Mouse (Mus musculus): ENCODE measurements around the gene Cdca3. TPM values are rescaled to one million over a fixed set of nuclear protein-coding genes. Genes with fewer than 3 reads are reported as not detected.

Gene Cdca3
- polyA plus RNA-seq, 1 experiment from 2014 or later: 179 TPM

DNA sequence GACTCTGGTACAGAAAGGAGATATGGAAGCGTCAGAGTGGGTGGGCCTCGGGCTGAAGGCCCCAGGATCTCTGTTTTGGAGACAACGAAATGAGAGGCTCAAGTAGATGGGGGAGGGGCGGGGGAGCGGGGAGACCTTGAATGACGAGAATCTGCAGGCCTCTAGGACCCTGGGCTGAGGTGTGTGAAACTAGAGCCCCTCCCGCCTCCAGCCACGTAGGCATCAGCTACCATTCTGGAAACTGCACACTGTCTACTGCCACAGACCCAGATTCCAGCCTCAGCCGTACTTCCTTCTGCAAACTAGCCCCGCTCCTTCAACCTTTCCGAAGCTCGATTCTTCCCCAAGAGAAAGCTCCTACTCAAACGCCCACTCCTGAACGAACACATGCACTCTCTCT is 27.0 kb downstream of the Cdca3 start:
- WGBS: 8% methylated on average over 14 of the region's 14 CpGs
- Histone ChIP-seq H3K27me3 (ENCODE audit: insufficient read depth, poor library complexity, severe bottlenecking) (peaks cover 48% of the 10 kb centered on the region), H3K36me3 (peaks cover 7% of the 10 kb centered on the region; the same call in 1 of the 2 replicates), H3K9me3 (no peaks in the 10 kb centered on the region), H3K4me3 (peak overlapping the region; percentile 82), H3K27ac (peak overlapping the region; percentile 97), H3K4me1 (peaks cover 52% of the 10 kb centered on the region)
- DNase-seq (ENCODE audit: low spot score): no peak

DNA sequence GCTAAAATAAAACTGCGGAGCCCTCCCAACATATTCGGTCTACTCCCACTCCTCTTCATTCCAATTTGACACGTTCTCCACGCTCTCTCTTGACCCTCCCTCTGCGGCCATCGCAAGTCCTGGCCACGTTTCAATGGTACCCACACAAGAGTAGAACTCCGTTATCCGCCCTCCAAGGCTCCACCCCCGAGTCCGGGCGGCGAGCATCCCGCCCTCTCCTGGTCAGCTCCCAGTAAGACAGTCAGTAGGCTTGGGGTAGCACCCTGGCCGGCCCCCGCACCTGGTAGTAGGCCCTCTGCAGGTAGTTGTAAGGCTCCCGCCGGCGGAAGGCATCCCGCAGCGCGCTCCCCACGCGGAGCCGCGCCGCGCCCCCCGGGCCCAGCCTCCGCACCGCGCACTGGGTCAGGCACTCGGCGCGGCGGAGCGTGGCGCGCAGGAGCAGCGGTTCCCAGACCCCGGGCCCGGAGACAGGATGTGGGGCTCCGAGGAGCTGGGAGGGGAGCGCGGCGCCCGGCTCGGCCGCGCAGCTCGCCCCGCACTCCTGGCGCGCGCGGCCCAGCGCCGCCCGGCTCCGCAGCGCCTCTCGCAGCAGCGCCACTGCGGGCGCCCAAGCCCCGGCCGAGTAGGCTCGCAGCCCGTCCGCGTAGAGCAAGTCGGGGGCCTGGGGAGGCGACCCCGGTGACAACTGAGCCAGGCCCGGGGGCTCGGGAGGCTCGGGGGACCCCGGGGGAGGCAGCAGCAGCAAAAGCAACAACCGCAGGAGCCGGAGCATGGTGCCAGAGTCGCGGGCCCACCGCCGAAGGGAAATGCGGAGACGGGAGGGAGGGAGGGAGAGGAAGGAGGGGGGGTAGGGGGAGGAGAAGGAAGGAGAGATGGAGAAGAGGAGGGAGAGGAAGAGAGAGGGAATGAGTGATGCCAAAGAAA is 27.8 kb downstream of the Cdca3 start, which contains the start of gene P3h3:
TSS of gene P3h3 (minus strand) at position 837 of the 924 bp plus-strand sequence.
- H3K36me3 ChIP-seq: peaks cover 7% of the 10 kb centered on the region; the same call in 1 of the 2 replicates
- peaks cover 61% of the 10 kb centered on the region for H3K4me1 ChIP-seq
- peak within 1 kb of the TSS; percentile 97 for H3K27ac ChIP-seq
- DNase-seq (ENCODE audit: low spot score): peak; percentile 93
- no peaks in the 10 kb centered on the region for H3K9me3 ChIP-seq
- WGBS: under 1% methylated on average over 86 of the region's 86 CpGs
- peaks cover 56% of the 10 kb centered on the region for H3K27me3 ChIP-seq (ENCODE audit: insufficient read depth, poor library complexity, severe bottlenecking)
- H3K4me3 ChIP-seq: peak within 1 kb of the TSS; percentile 82

DNA sequence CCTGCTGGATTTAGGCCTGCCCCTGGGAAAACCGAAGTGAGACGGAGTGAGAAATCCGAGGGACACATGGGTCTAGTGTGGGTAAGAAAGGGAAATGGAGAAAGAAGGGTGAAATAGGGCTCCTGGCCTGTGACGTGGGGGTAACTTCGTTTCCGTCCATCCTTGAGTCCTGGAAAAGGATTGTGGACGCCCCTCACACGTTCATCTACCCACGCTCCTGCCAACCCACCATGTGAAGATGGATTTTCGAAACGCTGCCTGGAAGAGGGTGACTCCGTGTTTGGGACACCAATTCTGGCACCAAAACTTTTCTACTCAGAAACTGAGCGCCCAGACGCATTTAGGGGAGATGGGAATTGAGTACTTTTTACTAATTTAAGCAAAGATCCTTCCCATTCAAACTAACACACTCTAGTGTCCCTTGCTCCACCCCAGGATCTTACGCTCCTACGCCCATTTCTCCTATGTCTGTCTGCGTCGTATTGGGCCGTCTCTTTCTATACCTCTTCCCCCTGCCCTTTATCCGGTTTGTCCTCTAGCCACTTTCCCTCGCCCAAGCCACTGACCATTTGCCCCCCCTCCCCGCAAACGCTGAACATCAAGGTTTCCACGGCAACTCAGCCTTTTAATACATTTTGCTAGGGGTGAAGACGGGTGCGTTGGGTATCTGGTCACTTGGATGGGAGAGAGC is 28.6 kb downstream of the Cdca3 start:
- peak overlapping the region; percentile 82 for H3K4me3 ChIP-seq
- 0 out of 2 replicates have a peak, but pooled peaks cover 4% of the 10 kb centered on the region for H3K36me3 ChIP-seq
- WGBS: 28% methylated on average over 26 of the region's 26 CpGs
- H3K4me1 ChIP-seq: peaks cover 69% of the 10 kb centered on the region
- no peak for DNase-seq (ENCODE audit: low spot score)
- no peaks in the 10 kb centered on the region for H3K9me3 ChIP-seq
- H3K27ac ChIP-seq: peak overlapping the region; percentile 97
- H3K27me3 ChIP-seq (ENCODE audit: insufficient read depth, poor library complexity, severe bottlenecking): peaks cover 64% of the 10 kb centered on the region

DNA sequence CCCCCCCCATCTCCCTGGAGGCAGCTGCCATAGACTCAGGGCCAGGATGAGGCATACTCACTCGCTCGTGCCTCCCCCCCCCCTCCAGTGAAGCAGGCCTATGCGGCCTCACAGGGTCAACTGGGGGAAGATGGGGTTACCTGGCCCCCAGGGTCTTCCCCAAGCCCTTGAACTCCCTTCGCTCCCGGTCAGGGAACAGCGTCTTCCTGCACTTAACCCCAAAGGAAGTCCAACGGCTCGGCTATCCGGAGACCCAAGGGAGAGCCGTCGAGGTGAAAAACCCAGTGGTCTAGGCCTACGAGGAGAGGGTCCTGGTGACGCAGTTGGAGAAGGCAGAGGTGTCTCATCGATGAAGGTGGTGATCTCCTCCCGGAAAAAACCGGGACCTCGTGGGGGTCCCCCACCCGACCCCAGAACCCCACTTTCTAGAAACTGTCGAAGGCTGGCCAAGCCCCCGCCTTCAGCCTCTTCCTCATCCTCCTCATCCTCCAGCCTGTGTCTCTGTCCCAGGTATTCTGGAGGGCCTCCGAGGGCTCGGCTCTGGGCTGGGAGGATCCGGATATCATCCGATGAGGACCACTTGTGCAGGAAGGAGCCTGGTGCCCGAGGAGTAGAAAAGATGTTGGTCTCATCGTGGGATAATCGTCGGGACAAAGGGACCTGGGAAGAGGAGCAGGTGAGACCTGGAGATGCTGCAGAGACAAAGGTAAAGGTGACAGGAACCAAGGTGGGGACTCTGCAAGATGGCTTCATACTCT is 29.4 kb downstream of the Cdca3 start:
- Histone ChIP-seq H3K4me3 (0 out of 2 replicates have a peak overlapping the region, but pooled peaks have one; percentile 82), H3K27me3 (ENCODE audit: insufficient read depth, poor library complexity, severe bottlenecking) (peaks cover 68% of the 10 kb centered on the region), H3K36me3 (0 out of 2 replicates have a peak, but pooled peaks cover under 1% of the 10 kb centered on the region), H3K9me3 (no peaks in the 10 kb centered on the region), H3K4me1 (peaks cover 76% of the 10 kb centered on the region), H3K27ac (no peak overlapping the region)
- WGBS: 66% methylated on average over 27 of the region's 28 CpGs
- DNase-seq (ENCODE audit: low spot score): no peak

DNA sequence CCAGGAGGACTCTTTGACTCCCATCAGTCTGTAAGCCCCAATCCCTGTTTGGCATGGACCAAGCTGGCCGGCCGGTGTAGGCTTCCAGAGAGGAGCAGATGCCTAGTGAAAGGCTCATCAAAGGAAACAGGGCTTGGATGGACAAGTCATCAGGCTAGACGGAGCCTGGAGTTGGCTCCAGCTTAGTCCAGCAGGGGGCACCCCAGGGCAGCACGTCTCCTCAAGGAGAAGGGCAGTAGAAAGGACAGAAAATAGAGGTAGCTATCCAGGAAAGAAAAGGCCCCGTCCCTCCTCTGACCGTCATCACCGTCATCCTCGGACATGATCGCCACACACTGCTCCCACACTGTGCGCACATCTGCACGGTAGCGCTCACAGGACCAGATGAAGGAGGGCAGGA is 30.4 kb downstream of the Cdca3 start:
- peaks cover 75% of the 10 kb centered on the region for H3K27me3 ChIP-seq (ENCODE audit: insufficient read depth, poor library complexity, severe bottlenecking)
- H3K4me3 ChIP-seq: no peak overlapping the region
- H3K36me3 ChIP-seq: no peaks in the 10 kb centered on the region
- H3K27ac ChIP-seq: peak overlapping the region; percentile 63
- H3K9me3 ChIP-seq: no peaks in the 10 kb centered on the region
- 6% methylated on average over 12 of the region's 12 CpGs for WGBS
- DNase-seq (ENCODE audit: low spot score): peak; percentile 93
- peaks cover 79% of the 10 kb centered on the region for H3K4me1 ChIP-seq

DNA sequence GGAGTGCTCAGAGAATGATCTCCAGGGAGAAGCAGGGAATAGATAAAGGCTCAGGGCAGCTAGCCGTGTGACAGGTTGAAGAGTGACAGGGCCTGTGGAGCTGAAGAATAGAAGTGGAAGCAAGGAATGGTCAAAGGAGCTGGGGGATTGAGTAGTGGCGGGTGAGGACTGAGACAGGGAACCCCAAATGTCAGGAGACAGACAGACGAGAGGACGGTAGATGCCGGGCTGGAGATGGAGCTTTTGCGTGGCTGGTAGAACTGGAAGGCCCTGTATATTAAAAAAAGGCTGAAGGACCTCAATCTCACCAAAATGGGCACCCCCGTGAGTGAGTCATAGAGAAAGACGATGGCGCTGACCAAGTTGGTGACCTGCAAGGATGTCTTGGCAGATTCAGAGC is 31.2 kb downstream of the Cdca3 start:
- Histone ChIP-seq H3K27ac (0 out of 2 replicates have a peak overlapping the region, but pooled peaks have one; percentile 63), H3K9me3 (no peaks in the 10 kb centered on the region), H3K4me1 (peaks cover 75% of the 10 kb centered on the region), H3K27me3 (ENCODE audit: insufficient read depth, poor library complexity, severe bottlenecking) (peaks cover 78% of the 10 kb centered on the region), H3K36me3 (no peaks in the 10 kb centered on the region), H3K4me3 (no peak overlapping the region)
- WGBS: 74% methylated on average over 9 of the region's 9 CpGs
- DNase-seq (ENCODE audit: low spot score): no peak

DNA sequence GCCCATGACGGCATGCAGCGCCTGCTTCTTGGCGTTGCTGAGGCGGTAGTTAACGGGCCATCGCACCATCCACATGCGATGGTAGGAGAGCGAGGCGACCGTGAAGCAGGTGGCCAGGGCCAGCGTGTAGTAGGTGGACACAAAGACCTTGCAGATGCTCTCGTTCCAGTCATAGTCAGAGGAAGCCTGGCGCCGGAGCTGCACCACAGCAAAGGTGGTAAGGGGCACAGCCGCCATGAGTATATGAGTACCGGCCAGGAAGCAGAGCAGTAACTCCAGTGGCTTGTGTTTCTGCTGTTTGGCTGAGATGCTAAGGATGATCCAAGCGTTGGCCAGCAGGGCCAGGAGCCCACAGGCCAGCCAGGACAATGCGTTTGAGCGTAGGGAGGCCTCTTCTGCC is 31.9 kb downstream of the Cdca3 start:
- DNase-seq (ENCODE audit: low spot score): no peak
- Histone ChIP-seq H3K27ac (no peak overlapping the region), H3K4me1 (peaks cover 67% of the 10 kb centered on the region), H3K36me3 (no peaks in the 10 kb centered on the region), H3K9me3 (no peaks in the 10 kb centered on the region), H3K4me3 (no peak overlapping the region), H3K27me3 (ENCODE audit: insufficient read depth, poor library complexity, severe bottlenecking) (peaks cover 80% of the 10 kb centered on the region)
- 78% methylated on average over 19 of the region's 19 CpGs for WGBS

DNA sequence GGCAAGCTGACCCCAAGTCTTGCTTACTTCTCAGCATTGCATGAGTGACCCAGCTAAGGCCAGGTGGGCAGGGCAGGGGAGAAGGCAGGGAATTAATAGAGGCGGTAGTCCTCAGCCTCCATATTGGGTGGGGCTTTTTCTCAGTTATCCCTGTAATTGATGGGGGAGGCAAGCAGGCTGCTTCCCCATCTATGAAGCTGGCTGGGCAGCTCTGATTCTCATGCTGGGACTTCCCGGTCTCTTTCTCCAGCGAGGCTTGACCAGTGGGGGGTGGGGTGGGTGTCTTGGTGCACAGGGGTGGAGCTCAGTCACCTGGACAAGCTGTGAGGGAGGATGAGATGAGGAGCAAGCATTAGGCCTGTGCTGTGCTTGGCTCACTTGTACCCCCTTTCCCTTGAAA is 32.5 kb downstream of the Cdca3 start:
- Histone ChIP-seq H3K4me3 (no peak overlapping the region), H3K36me3 (no peaks in the 10 kb centered on the region), H3K27ac (no peak overlapping the region), H3K4me1 (peaks cover 62% of the 10 kb centered on the region), H3K9me3 (no peaks in the 10 kb centered on the region), H3K27me3 (ENCODE audit: insufficient read depth, poor library complexity, severe bottlenecking) (peaks cover 86% of the 10 kb centered on the region)
- no peak for DNase-seq (ENCODE audit: low spot score)
- WGBS: 41% methylated on average over 3 of the region's 3 CpGs

DNA sequence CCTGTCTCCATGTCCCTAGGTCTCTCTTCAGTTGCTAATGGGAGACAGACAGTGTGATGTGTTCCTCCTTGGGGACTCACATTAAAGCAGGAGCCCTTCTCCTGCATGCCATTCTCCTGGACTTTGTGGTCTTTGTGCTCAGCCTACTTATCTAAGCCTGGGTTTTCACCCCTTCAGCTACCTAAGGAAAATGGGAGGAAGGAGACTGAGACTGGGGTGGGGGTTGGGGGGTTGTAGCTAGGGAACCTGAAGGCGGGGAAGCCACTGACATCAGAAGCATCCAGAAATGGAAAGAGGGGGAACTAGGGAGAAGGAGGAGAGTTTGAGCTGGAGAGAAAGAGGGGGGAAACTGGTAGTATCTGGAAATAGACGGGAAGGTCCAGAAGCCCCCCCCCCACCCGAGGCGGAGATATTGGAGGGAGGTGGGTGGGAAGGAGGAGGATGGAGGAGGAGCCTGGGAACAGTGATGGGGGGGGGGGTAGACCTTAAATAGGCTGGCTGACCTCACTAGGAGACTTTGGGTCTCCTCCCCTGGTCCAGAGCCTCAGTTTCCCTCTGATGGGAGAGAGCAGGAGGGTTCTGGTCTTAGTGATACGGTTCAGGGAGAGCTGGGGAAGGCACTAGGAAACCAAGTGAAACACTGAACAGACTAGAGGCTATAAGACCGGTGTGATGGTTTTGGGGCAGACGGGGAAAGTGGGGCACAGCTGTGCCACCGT is 33.2 kb downstream of the Cdca3 start:
- no peak for DNase-seq (ENCODE audit: low spot score)
- WGBS: 12% methylated on average over 8 of the region's 8 CpGs
- Histone ChIP-seq H3K4me1 (peaks cover 55% of the 10 kb centered on the region), H3K27me3 (ENCODE audit: insufficient read depth, poor library complexity, severe bottlenecking) (peaks cover 89% of the 10 kb centered on the region), H3K4me3 (peak overlapping the region; percentile 76), H3K36me3 (no peaks in the 10 kb centered on the region), H3K27ac (peak overlapping the region; percentile 90; the same call in 1 of the 2 replicates), H3K9me3 (no peaks in the 10 kb centered on the region)

DNA sequence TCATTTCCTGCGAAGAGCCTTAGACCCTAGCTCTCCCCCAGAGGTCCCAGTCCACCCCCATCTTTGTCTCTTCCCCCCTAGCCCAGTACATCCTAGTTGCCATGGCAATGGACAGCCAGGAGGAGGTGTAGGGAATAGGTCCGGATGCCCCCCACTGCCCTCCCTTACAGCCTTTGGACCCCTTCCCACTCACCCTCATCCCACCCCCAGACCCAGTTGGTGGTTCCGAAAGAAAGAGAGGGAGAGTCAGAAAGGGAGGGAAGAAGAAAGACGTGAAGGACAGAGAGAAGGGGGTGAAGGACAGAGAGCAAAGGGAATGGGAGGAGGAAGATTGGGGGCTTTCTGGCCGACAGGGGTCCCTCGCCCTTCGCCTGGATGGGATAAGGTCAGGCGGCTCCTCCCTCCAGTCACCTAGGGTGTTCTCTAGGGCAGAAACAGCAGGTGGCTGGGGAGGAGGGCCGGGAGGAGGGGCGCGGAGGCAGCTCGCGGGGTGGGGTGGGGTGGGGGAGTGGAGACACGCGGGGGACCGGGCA is 33.8 kb downstream of the Cdca3 start:
- Histone ChIP-seq H3K27me3 (ENCODE audit: insufficient read depth, poor library complexity, severe bottlenecking) (peaks cover 86% of the 10 kb centered on the region), H3K4me3 (peak overlapping the region; percentile 76), H3K27ac (peak overlapping the region; percentile 90), H3K9me3 (no peaks in the 10 kb centered on the region), H3K4me1 (peaks cover 50% of the 10 kb centered on the region), H3K36me3 (no peaks in the 10 kb centered on the region)
- no peak for DNase-seq (ENCODE audit: low spot score)
- WGBS: 0% methylated on average over 15 of the region's 16 CpGs

DNA sequence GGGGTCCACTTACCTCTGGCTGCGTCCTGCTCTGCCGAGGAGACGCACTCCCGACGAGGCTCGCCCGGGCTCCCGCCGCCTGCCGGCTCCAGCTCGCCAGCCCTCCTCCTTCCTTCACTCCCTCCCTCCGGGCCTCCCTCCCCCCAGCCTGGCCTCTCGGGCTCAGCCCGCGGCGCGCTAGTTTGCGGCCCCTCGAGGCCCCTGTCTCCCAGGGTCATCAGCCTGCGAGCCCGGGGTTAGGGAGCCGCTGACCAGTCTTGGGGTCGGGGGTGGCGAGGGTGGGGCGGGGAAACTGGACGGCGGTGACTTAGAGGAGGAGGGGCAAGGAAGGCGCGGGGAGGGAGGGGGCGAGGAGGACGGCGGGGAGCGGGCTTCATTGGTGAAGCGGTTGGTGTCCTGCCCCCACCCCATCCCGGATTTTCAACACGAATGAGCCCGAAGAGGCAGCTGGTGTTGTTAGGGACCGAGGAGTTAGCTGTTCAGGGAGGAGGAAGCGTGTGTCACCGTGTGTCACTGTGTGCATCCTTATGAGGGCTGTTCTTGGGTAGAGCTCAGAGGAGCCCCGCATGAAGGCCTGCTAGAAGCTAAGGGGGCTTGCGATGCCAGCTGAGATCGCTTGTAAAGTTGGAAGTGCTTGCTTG is 34.4 kb downstream of the Cdca3 start, which contains the start of gene Gpr162:
TSS of gene Gpr162 (minus strand) at position 326 of the 641 bp plus-strand sequence.
- Histone ChIP-seq H3K4me1 (peaks cover 45% of the 10 kb centered on the region), H3K4me3 (peak within 1 kb of the TSS; percentile 76), H3K9me3 (no peaks in the 10 kb centered on the region), H3K27me3 (ENCODE audit: insufficient read depth, poor library complexity, severe bottlenecking) (peaks cover 81% of the 10 kb centered on the region), H3K36me3 (no peaks in the 10 kb centered on the region), H3K27ac (peak within 1 kb of the TSS; percentile 90)
- WGBS: under 1% methylated on average over 42 of the region's 43 CpGs
- DNase-seq (ENCODE audit: low spot score): no peak
